Mouse (Mus musculus) kidney, postnatal 0 days (tissue): Measurements from ENCODE around the gene Clec4e. TPM values are rescaled to one million over a fixed set of nuclear protein-coding genes. Genes with fewer than 3 reads are reported as not detected.
"Not testable (repeated sequence)": the region's sequence is repeated elsewhere in the genome, so short reads cannot be mapped to it uniquely, and the experiment has no call there.

Experiments used
- ATAC-seq: fragments of 200-750 bp; cut with Nextera tagmentation; replicated peaks from 2 replicates; pipeline ENCODE4 v1.8.0; 2017; ENCODE audit warnings: low read depth, moderate number of reproducible peaks, moderate TSS enrichment, moderate library complexity; ENCODE audit not compliant: low FRiP score
- DNase-seq: peaks from one replicate; pipeline ENCODE4 v3.0.0-alpha.2; 2016; ENCODE audit warnings: low spot score
- H3K27ac ChIP-seq: fragments of 300-500 bp; sonication (generic); 2 replicates; pipeline ENCODE4 v1.5.1; 2014; ENCODE audit warnings: mild to moderate bottlenecking
- H3K27me3 ChIP-seq: fragments of 300-500 bp; sonication (generic); 2 replicates; pipeline ENCODE4 v1.6.1; 2014; ENCODE audit warnings: low read length, mixed read lengths; ENCODE audit not compliant: insufficient read depth
- H3K36me3 ChIP-seq: fragments of 300-500 bp; sonication (generic); 2 replicates; pipeline ENCODE4 v1.6.1; 2014; ENCODE audit warnings: low read length, mixed read lengths; ENCODE audit not compliant: insufficient read depth
- H3K4me1 ChIP-seq: fragments of 300-500 bp; sonication (generic); replicated peaks from 2 replicates; pipeline ENCODE4 v1.6.1; 2014; ENCODE audit warnings: antibody characterized with exemption, low read length, mixed read lengths; ENCODE audit not compliant: insufficient read depth
- H3K4me2 ChIP-seq: fragments of 300-500 bp; sonication (generic); 2 replicates; pipeline ENCODE4 v1.6.1; 2014; ENCODE audit warnings: mild to moderate bottlenecking, low read length, moderate library complexity, mixed read lengths
- H3K4me3 ChIP-seq: fragments of 300-500 bp; sonication (generic); replicated peaks from 2 replicates; pipeline ENCODE4 v1.5.1; 2014; ENCODE audit warnings: low read depth, low read length
- H3K9ac ChIP-seq: fragments of 300-500 bp; sonication (generic); 2 replicates; pipeline ENCODE4 v1.6.1; 2014; ENCODE audit warnings: low read depth, low read length
- H3K9me3 ChIP-seq: fragments of 300-500 bp; sonication (generic); replicated peaks from 2 replicates; pipeline ENCODE4 v1.6.1; 2016; ENCODE audit warnings: low read length, inconsistent platforms, mixed read lengths
- CTCF ChIP-seq: IDR thresholded peaks from 2 replicates; pipeline ENCODE4 v1.5.1; 2016; ENCODE audit warnings: antibody characterized with exemption, low read depth, mild to moderate bottlenecking, moderate library complexity
- WGBS: fragments of 180-500 bp; shearing (Covaris S2); extraction: QIAGEN DNeasy Blood & Tissue Kit; methylation state at CpG from one replicate; pipeline ENCODE4 v1.1.7; 2014; 5-methylcytosine and 5-hydroxymethylcytosine counted together
- polyA plus RNA-seq: library from polyadenylated mRNA; unstranded; fragments of >200 nt; fragmentation: Nextera tagmentation; extraction: Ambion mirVana; gene quantifications from 2 replicates; pipeline ENCODE4 v1.2.1, GENCODE M21; 2015

Clec4e gene
- 0.08 TPM in 1 of 2 replicates, not detected in the other for polyA plus RNA-seq

DNA sequence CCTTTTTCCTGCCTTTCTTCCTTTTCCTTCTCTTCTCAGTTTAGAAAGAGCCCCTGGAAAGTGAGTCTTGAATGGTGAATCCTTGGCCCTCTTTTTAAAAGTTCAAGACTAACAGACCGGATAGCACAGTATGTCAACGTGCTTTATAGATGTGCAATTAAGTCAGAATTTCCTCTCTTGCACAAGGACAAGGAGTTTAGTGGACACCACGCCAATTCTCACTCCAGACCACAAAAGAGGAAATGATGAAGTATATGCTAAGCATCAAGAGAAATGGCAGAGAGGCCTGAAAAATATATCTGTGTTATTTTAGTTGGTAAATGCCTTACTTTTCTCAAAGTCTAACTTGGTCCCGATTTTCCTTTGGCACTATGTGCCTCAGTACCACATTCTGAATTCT is at the start of gene Clec4e:
Gene Clec4e (minus strand): TSS at position 118 of the 400 bp plus-strand sequence.
- TF ChIP-seq CTCF: no peak
- WGBS: 73% methylated on average over 4 of the region's 4 CpGs
- Histone ChIP-seq H3K4me1 (no peaks in the 10 kb centered on the region), H3K9me3 (no peaks in the 10 kb centered on the region), H3K27ac (no peak within 1 kb of the TSS), H3K27me3 (no peaks in the 10 kb centered on the region), H3K4me2 (no peak within 1 kb of the TSS), H3K9ac (no peak within 1 kb of the TSS), H3K4me3 (no peak within 1 kb of the TSS), H3K36me3 (no peaks in the 10 kb centered on the region)
- DNase-seq: no peak
- ATAC-seq: no peak

- Histone ChIP-seq H3K4me3 (no peak overlapping the region), H3K9ac (no peak overlapping the region), H3K9me3 (no peaks in the 10 kb centered on the region), H3K4me2 (no peak overlapping the region), H3K36me3 (no peaks in the 10 kb centered on the region), H3K27me3 (no peaks in the 10 kb centered on the region), H3K27ac (no peak overlapping the region), H3K4me1 (no peaks in the 10 kb centered on the region)
- no peak for ATAC-seq
- TF ChIP-seq CTCF: no peak
- no peak for DNase-seq
- 41% methylated on average over 2 of the region's 2 CpGs for WGBS
These were observed 42.8 kb upstream of the Clec4e start for GRCm38 (mm10) chr6:123332503-123332902.

DNA sequence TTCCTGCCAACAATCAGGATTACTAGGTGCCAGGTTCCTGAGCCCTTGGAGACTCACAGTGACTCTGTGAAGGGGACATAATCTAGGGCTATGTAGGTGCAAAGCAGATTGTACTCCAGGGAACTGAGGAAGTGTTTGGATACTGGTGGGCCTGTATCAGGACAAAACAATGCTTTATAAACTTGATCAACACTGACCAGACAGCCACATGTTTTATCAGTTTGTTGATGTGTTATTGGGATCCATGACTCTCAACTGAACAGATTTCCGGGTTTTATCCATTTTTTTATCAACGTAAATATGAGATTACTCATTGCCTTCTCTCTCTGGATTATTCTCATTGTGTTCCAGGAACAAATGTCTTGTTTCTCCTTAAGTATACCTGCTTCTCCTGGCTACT is 18.4 kb upstream of the Clec4e start, which contains the start of gene Vmn2r19:
Gene Vmn2r19 (plus strand): TSS at position 301 of the 400 bp plus-strand sequence.
- no peak within 1 kb of the TSS for H3K4me3 ChIP-seq
- no peak within 1 kb of the TSS for H3K9ac ChIP-seq
- no peak for TF ChIP-seq CTCF
- H3K27me3 ChIP-seq: no peaks in the 10 kb centered on the region
- DNase-seq (no peak), ATAC-seq (no peak)
- 90% methylated on average over 2 of the region's 2 CpGs for WGBS
- H3K9me3 ChIP-seq: no peaks in the 10 kb centered on the region
- no peaks in the 10 kb centered on the region for H3K36me3 ChIP-seq
- no peak within 1 kb of the TSS for H3K4me2 ChIP-seq
- H3K4me1 ChIP-seq: no peaks in the 10 kb centered on the region
- no peak within 1 kb of the TSS for H3K27ac ChIP-seq

DNA sequence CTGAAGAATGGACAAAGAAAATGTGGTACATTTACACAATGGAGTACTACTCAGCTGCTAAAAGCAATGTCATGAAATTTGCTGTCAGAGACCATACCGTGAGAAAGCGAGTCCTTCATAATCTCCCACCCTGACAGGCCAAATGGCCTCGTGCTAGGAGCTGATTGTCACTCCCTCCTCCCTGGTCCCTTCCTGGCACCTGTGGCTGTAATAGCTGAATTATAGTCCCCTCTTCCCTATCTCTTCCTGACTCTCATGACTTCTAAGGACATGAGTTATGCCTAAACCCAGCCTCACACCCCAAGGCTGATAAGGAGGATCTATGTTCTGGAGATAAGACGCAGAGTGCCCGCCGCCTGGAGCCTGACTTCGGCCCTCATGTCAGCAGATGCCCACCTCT is 16.6 kb upstream of the Clec4e start:
- WGBS: 82% methylated on average over 7 of the region's 7 CpGs
- not testable (repeated sequence) for ATAC-seq, H3K36me3 ChIP-seq, DNase-seq, H3K9me3 ChIP-seq, H3K27me3 ChIP-seq, H3K9ac ChIP-seq, H3K4me1 ChIP-seq, H3K4me2 ChIP-seq, H3K4me3 ChIP-seq, H3K27ac ChIP-seq

GRCm38 (mm10) chr6:123296687-123297086 is 7.0 kb upstream of the Clec4e start:
- no peak for TF ChIP-seq CTCF
- Histone ChIP-seq H3K9me3 (no peaks in the 10 kb centered on the region), H3K27me3 (no peaks in the 10 kb centered on the region), H3K4me2 (no peak overlapping the region), H3K9ac (no peak overlapping the region), H3K36me3 (no peaks in the 10 kb centered on the region), H3K4me3 (no peak overlapping the region), H3K4me1 (no peaks in the 10 kb centered on the region), H3K27ac (no peak overlapping the region)
- WGBS: 55% methylated on average over 1 of the region's 1 CpGs
- ATAC-seq: no peak
- no peak for DNase-seq

DNA sequence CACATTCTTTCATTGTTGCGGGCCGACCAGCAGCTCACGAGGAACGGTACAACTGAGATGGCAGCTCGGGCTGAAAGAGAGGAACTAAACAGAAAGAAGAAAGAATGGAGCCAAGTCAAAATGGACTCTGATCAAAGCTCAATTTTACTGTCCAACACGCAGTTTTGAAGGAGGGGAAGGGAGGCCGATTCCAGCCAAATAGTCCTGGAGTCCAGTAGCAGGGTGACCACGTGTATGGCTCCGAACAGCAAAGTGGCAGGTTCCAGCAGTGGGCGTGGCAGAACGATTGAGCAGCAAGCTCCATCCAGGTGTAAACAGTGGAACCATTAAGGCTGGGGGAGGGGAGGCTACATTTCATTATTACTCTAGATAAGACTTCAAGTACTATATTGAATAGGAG is 3.8 kb upstream of the Clec4e start:
- H3K4me1 ChIP-seq, H3K27ac ChIP-seq, H3K36me3 ChIP-seq, H3K4me2 ChIP-seq, H3K4me3 ChIP-seq, H3K9me3 ChIP-seq, H3K27me3 ChIP-seq, H3K9ac ChIP-seq, DNase-seq, ATAC-seq: not testable (repeated sequence)
- 89% methylated on average over 11 of the region's 11 CpGs for WGBS

DNA sequence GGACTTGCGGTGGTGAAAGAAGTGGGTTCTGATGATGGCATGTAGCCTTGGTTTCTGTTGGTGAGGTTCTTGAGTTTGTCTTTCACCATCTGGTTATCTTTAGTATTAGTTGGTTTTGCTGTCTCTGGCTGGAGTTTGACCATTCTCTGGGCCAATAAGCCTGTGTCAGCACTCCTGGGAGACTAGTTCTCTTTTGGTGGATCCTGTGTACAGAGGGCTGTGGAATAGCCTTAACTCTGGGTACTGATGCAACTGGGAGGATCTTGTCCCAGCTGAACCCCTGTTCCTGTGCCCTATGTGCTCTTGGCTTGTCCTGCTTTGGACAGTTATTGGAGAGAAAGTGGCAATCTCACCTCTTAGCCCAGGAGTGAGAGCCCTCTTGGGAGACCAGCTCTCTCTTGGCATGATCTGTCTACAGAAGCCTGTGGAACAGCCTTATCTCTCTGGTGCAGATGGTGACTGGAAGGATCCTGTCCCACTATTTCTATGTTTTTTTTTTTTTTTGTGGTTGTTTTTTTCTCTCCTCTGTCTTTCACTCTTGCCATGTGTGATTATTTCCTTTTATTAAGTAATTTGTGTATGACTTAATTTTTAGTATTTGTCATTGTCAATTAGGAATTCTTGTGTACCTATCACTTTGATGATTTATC is 3.2 kb upstream of the Clec4e start:
- Histone ChIP-seq H3K36me3 (no peaks in the 10 kb centered on the region), H3K27ac (no peak overlapping the region), H3K9me3 (no peaks in the 10 kb centered on the region), H3K4me1 (no peaks in the 10 kb centered on the region), H3K4me2 (no peak overlapping the region), H3K27me3 (no peaks in the 10 kb centered on the region), H3K9ac (no peak overlapping the region), H3K4me3 (no peak overlapping the region)
- no peak for DNase-seq
- TF ChIP-seq CTCF: no peak
- ATAC-seq: no peak
- WGBS: 95% methylated on average over 1 of the region's 1 CpGs
